Mouse (Mus musculus) neural tube, embryonic 12.5 days (tissue): ENCODE measurements around the gene Kcnh6. TPM values are rescaled to one million over a fixed set of nuclear protein-coding genes. Genes with fewer than 3 reads are reported as not detected.

Experiments
- ATAC-seq: fragments of 200-750 bp; cut with Nextera tagmentation; 2 replicates; pipeline ENCODE4 v1.8.0; 2017; ENCODE audit warnings: low read depth, mild to moderate bottlenecking, moderate TSS enrichment, moderate library complexity; ENCODE audit not compliant: low FRiP score
- H3K27ac ChIP-seq: fragments of 300-500 bp; sonication (generic); 2 replicates; pipeline ENCODE4 v1.5.1; 2016
- H3K27me3 ChIP-seq: fragments of 300-500 bp; sonication (generic); replicated peaks from 2 replicates; pipeline ENCODE4 v1.6.1; 2016; ENCODE audit warnings: mild to moderate bottlenecking
- H3K36me3 ChIP-seq: fragments of 300-500 bp; sonication (generic); 2 replicates; pipeline ENCODE4 v1.6.1; 2016; ENCODE audit warnings: mild to moderate bottlenecking
- H3K4me1 ChIP-seq: fragments of 300-500 bp; sonication (generic); 2 replicates; pipeline ENCODE4 v1.6.1; 2016
- H3K4me2 ChIP-seq: fragments of 300-500 bp; sonication (generic); replicated peaks from 2 replicates; pipeline ENCODE4 v1.6.1; 2016; ENCODE audit warnings: mild to moderate bottlenecking
- H3K4me3 ChIP-seq: fragments of 300-500 bp; sonication (generic); 2 replicates; pipeline ENCODE4 v1.5.1; 2016
- H3K9ac ChIP-seq: fragments of 300-500 bp; sonication (generic); 2 replicates; pipeline ENCODE4 v1.6.1; 2016; ENCODE audit warnings: mild to moderate bottlenecking
- H3K9me3 ChIP-seq: fragments of 300-500 bp; sonication (generic); 2 replicates; pipeline ENCODE4 v1.6.1; 2016; ENCODE audit warnings: mild to moderate bottlenecking
- WGBS: fragments of 180-500 bp; shearing (Covaris S2); methylation state at CpG from one replicate; pipeline ENCODE4 v1.1.7; 2016; 5-methylcytosine and 5-hydroxymethylcytosine counted together
- polyA plus RNA-seq: library from polyadenylated mRNA; unstranded; fragments of >200 nt; fragmentation: Nextera tagmentation; extraction: Ambion mirVana; gene quantifications from 2 replicates; pipeline ENCODE4 v1.2.1, GENCODE M21; 2016

Gene Kcnh6
- polyA plus RNA-seq, 1 experiment from 2014 or later: 7.7 TPM

DNA sequence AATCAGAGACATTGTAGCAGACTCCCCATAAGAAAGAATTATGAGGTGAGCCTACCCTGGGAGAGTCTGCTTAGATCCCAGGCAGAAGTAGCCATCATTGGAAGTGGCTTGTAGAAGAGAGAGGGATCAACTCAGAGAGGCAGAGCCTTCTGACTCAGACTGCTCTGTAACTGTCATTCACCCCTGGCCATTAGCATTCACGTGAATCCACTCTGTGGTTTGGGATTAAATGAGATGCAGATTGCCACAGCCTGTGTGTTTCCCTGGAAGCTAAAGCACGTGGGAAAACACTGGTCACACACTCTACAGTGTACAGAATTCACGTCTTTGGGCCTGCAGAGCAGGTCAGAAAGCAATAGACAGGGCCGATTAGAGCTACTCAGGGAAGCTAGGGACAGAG is 23.5 kb upstream of the Kcnh6 start:
- no peak for ATAC-seq
- WGBS: 64% methylated on average over 4 of the region's 4 CpGs
- Histone ChIP-seq H3K36me3 (no peaks in the 10 kb centered on the region), H3K4me1 (no peaks in the 10 kb centered on the region), H3K4me3 (no peak overlapping the region), H3K4me2 (no peak overlapping the region), H3K27ac (no peak overlapping the region), H3K9ac (no peak overlapping the region), H3K27me3 (no peaks in the 10 kb centered on the region), H3K9me3 (no peaks in the 10 kb centered on the region)

DNA sequence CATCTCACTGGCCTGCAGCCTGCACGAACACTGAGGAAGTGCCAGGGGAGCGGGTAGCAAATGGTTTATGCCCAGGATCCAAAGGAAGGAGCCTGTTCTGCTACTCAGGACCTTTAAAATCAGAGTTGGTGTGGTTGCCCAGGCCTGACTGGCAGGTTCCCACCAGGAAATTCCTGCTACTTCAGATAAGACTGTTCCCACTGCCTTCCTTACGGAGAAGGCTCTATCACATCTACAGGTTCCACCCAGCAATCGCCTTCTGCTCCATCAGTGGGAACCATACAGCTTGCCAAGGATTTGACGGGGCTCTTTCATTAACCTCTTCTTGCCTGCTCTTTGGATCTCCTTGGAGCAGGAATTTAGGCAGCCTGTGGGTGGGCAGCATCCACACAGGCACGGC is 20.5 kb upstream of the Kcnh6 start:
- Histone ChIP-seq H3K36me3 (no peaks in the 10 kb centered on the region), H3K9me3 (no peaks in the 10 kb centered on the region), H3K9ac (no peak overlapping the region), H3K27me3 (no peaks in the 10 kb centered on the region), H3K4me1 (no peaks in the 10 kb centered on the region), H3K4me2 (no peak overlapping the region), H3K27ac (no peak overlapping the region), H3K4me3 (no peak overlapping the region)
- WGBS: 81% methylated on average over 6 of the region's 6 CpGs
- no peak for ATAC-seq

DNA sequence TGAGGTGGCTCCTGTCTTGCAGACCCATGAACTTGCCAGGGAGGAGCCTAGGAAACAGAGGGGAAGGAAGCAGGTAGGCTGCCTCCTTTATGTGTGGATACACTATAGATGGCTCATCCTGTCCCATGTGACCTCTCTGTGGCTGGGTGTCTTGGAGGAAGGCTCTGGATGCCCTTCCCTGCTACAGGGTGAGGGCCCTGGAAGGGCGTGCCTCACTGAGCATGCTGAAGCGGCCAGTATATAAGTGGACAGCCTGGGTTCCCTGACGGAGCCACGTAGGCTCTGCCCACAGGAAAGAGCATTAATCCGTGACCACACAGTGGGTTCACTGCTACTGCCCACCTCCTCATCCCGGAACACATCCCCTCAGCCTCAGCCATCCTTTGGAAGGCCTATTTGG is 18.5 kb upstream of the Kcnh6 start:
- Histone ChIP-seq H3K4me3 (no peak overlapping the region), H3K27me3 (no peaks in the 10 kb centered on the region), H3K9ac (no peak overlapping the region), H3K27ac (no peak overlapping the region), H3K4me1 (no peaks in the 10 kb centered on the region), H3K9me3 (no peaks in the 10 kb centered on the region), H3K4me2 (no peak overlapping the region), H3K36me3 (no peaks in the 10 kb centered on the region)
- WGBS: 82% methylated on average over 6 of the region's 6 CpGs
- no peak for ATAC-seq

DNA sequence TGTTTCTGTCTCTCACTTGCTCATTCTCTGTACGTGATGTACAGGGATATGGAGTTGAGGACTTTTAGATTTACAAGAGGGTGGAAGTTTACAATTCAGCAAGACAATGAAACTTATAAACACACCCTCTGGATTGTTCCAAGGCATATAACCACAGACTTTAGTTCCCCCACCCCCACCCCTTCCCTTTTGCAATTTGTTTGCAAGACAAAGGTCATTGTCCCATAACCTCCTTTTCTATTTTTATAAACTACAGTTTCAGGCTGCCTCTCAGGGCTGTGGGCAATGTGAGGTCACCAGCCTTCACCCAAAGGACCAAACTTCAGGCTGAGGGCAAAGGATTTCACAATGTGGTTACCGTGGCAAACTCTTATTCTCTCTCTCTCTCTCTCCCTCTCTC is 17.7 kb upstream of the Kcnh6 start:
- Histone ChIP-seq H3K36me3 (no peaks in the 10 kb centered on the region), H3K27me3 (no peaks in the 10 kb centered on the region), H3K9ac (no peak overlapping the region), H3K9me3 (no peaks in the 10 kb centered on the region), H3K4me1 (no peaks in the 10 kb centered on the region), H3K27ac (no peak overlapping the region), H3K4me2 (no peak overlapping the region), H3K4me3 (no peak overlapping the region)
- no peak for ATAC-seq
- WGBS: 60% methylated on average over 2 of the region's 2 CpGs

DNA sequence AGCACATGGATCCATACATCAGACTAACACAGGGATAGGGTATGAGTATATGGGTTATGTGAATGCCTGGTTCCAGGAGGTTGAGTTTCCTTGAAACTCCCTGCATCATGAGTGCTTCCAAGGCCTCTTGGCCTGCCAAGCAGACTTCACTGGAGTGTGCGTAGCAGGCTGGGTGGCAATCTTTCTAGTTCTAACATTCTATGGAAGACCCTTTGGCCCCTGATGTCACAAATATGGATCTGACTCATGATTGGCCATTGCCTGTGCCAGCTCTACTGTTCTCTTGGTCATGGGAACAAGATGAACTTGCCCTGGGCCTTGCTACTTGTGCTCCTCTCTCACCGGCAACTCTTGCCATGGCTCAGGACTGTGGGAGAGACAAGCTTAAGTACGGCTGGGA is 13.5 kb upstream of the Kcnh6 start, which contains the start of gene Ace3:
TSS of gene Ace3 (plus strand) at position 301 of the 400 bp plus-strand sequence.
- Histone ChIP-seq H3K27ac (no peak within 1 kb of the TSS), H3K4me2 (no peak within 1 kb of the TSS), H3K4me1 (no peaks in the 10 kb centered on the region), H3K27me3 (no peaks in the 10 kb centered on the region; the same call in 1 of the 2 replicates), H3K9ac (no peak within 1 kb of the TSS), H3K4me3 (no peak within 1 kb of the TSS), H3K9me3 (no peaks in the 10 kb centered on the region), H3K36me3 (no peaks in the 10 kb centered on the region)
- no peak for ATAC-seq
- 100% methylated on average over 3 of the region's 3 CpGs for WGBS

DNA sequence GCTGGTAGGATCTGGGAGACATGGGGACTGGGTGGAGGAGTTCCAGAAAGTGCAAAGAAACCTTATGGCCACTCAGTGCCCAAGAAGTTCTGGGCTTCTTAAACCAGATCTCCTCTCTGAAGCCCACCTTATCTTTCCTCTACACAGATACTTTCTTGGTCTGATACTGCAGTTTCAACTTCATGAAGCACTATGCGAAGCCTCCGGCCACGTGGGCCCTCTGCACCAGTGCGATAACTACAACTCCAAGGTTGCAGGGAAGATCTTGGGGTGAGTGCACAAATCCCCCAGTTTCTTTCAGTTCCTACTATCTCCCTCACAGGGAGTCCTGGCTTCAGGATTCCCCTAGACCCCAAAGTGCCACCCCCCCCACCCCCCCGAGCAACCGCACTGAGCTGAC is 7.9 kb upstream of the Kcnh6 start:
- H3K27me3 ChIP-seq: no peaks in the 10 kb centered on the region; the same call in 1 of the 2 replicates
- H3K36me3 ChIP-seq: no peaks in the 10 kb centered on the region
- H3K27ac ChIP-seq: no peak overlapping the region
- H3K4me2 ChIP-seq: no peak overlapping the region
- no peaks in the 10 kb centered on the region for H3K9me3 ChIP-seq
- no peak overlapping the region for H3K9ac ChIP-seq
- H3K4me3 ChIP-seq: no peak overlapping the region
- ATAC-seq: no peak
- 94% methylated on average over 6 of the region's 6 CpGs for WGBS
- no peaks in the 10 kb centered on the region for H3K4me1 ChIP-seq

DNA sequence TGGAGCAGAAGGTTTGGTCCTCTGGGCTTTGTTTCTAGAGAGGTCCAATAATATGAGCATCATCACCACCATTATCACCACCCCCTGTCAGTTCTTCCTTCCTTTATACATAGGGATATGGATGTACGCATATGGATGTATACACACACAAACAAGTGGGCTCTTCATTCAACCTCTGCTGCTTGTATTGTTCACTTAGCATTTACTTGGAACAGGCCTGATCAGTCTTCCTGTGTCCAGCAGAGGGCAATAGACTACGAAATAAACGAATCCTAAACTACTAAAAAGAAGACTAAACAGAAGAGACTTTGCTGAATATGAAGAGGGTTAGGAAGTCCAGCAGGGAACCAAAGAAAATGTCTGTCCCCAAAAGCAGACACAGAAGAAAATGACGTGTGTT is 6.2 kb upstream of the Kcnh6 start:
- Histone ChIP-seq H3K9ac (no peak overlapping the region), H3K4me1 (peaks cover 5% of the 10 kb centered on the region), H3K27ac (no peak overlapping the region), H3K9me3 (no peaks in the 10 kb centered on the region), H3K36me3 (no peaks in the 10 kb centered on the region), H3K4me2 (no peak overlapping the region), H3K4me3 (no peak overlapping the region), H3K27me3 (no peaks in the 10 kb centered on the region; the same call in 1 of the 2 replicates)
- no peak for ATAC-seq
- WGBS: 51% methylated on average over 4 of the region's 4 CpGs

DNA sequence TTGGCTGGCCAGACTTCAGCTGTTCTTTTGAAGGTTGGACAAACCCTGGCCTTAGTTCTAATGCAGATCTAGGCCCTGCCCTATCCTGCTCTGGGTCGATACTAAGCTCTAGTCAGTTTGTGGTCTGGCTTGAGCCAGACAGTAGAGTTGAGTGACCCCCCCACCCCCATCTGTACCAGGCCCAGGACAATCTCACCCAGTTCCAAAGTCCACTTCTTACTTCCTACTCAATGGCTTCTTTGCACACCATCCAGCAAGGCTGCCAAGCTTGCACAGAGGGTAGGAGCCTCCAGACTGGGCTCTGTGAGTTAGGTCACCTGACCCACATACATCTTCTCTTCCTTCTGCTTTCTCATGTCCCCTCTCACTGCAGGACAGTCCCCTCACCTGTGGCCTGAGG is 3.3 kb upstream of the Kcnh6 start:
- Histone ChIP-seq H3K4me3 (no peak overlapping the region), H3K9ac (no peak overlapping the region), H3K9me3 (no peaks in the 10 kb centered on the region), H3K4me1 (peaks cover 14% of the 10 kb centered on the region), H3K36me3 (no peaks in the 10 kb centered on the region), H3K27ac (no peak overlapping the region), H3K27me3 (peaks cover 9% of the 10 kb centered on the region; the same call in 1 of the 2 replicates), H3K4me2 (no peak overlapping the region)
- WGBS: 88% methylated on average over 1 of the region's 1 CpGs
- ATAC-seq: no peak

DNA sequence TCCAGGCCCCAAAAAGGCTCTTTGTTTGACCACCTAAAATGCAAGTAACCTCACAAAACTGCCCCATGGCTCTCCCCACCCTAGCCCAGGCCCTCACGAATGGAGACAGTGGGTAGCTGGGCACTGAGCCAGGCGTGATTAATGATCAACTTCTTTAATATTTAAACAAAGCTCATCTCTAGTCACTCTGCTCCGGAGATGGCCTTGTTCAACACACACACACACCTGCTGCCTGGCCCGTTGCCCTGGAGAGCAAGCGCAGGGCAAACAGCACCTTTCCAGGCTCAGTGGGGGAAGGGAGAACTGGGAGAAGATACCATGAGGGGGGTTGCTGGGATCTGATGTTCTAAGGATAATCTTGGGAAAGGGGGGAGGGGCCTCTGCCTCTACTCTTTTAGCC is 2.0 kb upstream of the Kcnh6 start:
- no peak for ATAC-seq
- H3K36me3 ChIP-seq: no peaks in the 10 kb centered on the region
- H3K9ac ChIP-seq: no peak overlapping the region
- WGBS: 40% methylated on average over 5 of the region's 5 CpGs
- H3K27me3 ChIP-seq: peaks cover 9% of the 10 kb centered on the region; the same call in 1 of the 2 replicates
- H3K27ac ChIP-seq: no peak overlapping the region
- no peak overlapping the region for H3K4me3 ChIP-seq
- H3K4me1 ChIP-seq: peaks cover 14% of the 10 kb centered on the region
- no peak overlapping the region for H3K4me2 ChIP-seq
- H3K9me3 ChIP-seq: no peaks in the 10 kb centered on the region

DNA sequence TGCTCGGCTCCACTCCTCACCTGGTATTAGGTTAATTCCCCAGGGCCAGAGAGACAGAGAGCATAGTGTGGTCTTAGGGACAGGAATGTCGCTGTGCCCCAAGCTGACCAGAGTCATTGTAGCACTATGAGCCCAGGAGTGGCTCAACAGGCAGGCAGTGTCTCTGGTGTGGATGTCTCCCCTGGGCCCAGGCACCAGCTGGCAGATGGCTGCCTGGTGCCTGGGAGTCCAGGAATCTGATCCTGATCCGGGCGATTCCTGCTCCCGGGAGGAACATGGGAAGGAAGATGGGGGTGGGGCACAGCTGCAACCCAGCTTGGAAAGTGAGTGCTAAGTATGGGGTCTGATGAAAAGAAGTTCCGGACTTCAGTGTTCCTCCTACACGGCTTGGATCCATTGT is 4.8 kb downstream of the Kcnh6 start:
- no peak for ATAC-seq
- Histone ChIP-seq H3K9me3 (no peaks in the 10 kb centered on the region), H3K9ac (no peak overlapping the region), H3K4me1 (peaks cover 8% of the 10 kb centered on the region), H3K4me3 (no peak overlapping the region), H3K4me2 (no peak overlapping the region), H3K36me3 (no peaks in the 10 kb centered on the region), H3K27ac (no peak overlapping the region), H3K27me3 (peaks cover 9% of the 10 kb centered on the region; the same call in 1 of the 2 replicates)
- WGBS: 58% methylated on average over 7 of the region's 7 CpGs

DNA sequence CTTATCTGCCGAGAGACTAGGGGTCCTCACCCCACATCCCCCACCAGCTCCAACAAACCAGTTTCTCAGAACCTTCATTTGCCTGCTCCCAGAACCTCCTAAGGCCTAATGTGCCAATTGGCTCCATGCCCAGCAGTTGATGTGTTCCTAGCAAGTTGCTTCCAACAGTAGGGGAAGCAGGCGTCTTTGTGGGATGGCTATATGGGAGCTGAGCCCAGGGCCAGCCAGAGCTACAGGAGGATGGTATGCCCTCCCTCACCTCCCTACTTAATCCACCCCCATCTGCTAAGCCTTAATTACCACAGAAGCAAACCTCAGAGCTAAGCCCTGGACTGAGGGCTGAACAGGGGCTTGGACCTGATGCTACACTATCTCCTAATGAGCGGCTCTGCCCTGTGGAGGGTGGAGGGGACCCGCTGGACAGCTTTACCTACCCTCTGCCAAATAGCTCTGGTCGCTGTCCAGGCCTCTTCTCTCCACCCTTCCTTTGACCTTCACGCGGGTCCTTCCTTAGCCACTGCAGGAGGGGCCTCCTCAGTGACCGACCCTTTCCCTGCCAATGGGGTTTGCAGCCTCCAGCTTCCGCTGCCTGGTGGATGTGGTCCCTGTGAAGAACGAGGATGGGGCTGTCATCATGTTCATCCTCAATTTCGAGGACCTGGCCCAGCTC is 5.8 kb downstream of the Kcnh6 start:
- H3K9ac ChIP-seq: no peak overlapping the region
- peaks cover 6% of the 10 kb centered on the region; the same call in 1 of the 2 replicates for H3K27me3 ChIP-seq
- H3K27ac ChIP-seq: no peak overlapping the region
- WGBS: 76% methylated on average over 11 of the region's 11 CpGs
- H3K4me1 ChIP-seq: peaks cover 3% of the 10 kb centered on the region; the same call in 1 of the 2 replicates
- H3K36me3 ChIP-seq: no peaks in the 10 kb centered on the region
- no peak for ATAC-seq
- H3K4me3 ChIP-seq: no peak overlapping the region
- H3K9me3 ChIP-seq: no peaks in the 10 kb centered on the region
- H3K4me2 ChIP-seq: no peak overlapping the region

DNA sequence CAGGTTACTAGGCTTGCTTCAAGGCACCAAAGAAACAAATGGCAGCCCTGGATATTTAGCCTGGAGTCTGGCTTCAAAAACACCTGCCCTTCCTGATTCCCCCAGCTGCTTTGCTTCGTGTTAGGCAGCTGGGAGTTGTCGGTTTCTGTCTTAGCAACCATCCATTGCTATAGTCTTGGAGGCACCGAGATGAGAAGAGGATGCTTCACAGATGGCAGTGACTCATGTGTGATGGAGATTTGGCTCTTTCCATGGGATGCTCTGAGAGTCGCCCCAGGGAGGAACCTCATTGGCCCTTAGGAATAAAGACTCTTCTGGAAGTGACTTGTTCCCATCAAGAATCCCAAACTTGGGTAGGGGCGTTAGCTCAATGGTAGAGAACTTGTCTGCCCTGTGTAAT is 8.5 kb downstream of the Kcnh6 start:
- peaks cover 9% of the 10 kb centered on the region for H3K27me3 ChIP-seq
- H3K27ac ChIP-seq: no peak overlapping the region
- H3K4me1 ChIP-seq: peaks cover 10% of the 10 kb centered on the region
- no peaks in the 10 kb centered on the region for H3K9me3 ChIP-seq
- WGBS: 82% methylated on average over 5 of the region's 5 CpGs
- H3K4me3 ChIP-seq: no peak overlapping the region
- ATAC-seq: no peak
- no peak overlapping the region for H3K4me2 ChIP-seq
- no peak overlapping the region for H3K9ac ChIP-seq
- no peaks in the 10 kb centered on the region for H3K36me3 ChIP-seq
